Mouse (Mus musculus) cerebellum, adult 2 months (tissue): Measurements from ENCODE around the gene Btbd19.

Source experiments
- CTCF ChIP-seq: fragments of 200-500 bp; IDR thresholded peaks from 2 replicates; pipeline ENCODE4 v1.5.1; 2011; ENCODE audit warnings: low read depth, mild to moderate bottlenecking, control low read depth, low read length, moderate library complexity, borderline replicate concordance; ENCODE audit not compliant: insufficient read depth
- POLR2A ChIP-seq: fragments of 200-500 bp; IDR thresholded peaks from 2 replicates; pipeline ENCODE4 v1.6.1; 2011; ENCODE audit warnings: low read length, control low read depth, borderline replicate concordance; ENCODE audit not compliant: insufficient read depth

DNA sequence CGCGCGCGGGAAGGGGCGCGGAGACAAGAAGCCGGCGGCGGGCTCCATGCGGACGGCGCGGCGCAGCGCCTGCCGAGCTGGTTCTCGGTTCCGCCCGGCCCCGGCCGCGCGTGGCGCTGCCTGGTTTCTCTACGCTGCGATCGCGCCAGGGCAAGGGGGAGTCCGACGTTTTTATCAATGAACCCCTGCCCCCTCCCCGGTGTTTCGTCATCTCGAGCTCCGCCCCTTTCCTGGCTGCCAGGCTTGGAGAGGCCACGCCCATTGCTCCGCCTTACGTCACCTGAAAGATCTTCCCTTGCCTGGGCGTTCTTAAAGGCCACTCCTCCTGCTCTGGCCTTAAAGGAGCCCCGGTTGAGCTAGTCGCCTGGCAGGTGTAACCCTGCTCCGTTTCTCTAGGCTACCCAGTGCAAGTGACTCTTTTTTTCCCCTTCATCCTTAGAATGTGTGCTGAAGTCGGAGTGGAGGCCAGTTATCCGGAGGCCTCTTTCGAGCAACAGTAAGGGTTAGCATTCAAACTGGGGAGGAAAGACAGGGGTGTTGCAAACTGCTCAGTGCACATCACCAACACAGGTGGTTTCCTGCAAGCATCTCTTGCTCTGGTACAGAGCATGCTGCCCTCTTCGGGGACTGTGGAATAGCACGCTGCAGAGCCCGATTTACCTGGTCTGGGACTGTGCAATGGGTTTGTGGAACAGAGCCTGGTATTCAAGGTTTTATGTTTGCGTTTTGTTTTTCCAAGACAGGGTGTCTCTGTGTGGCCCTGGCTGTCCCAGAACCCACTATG, 8.5 kb upstream of the Btbd19 start, which contains the start of gene Plk3:
- TF ChIP-seq POLR2A = peak; percentile 66; the same call in 1 of the 2 replicates
- no peak for TF ChIP-seq CTCF
